Mouse (Mus musculus) embryonic facial prominence, embryonic 13.5 days (tissue): ENCODE measurements around the gene 1300017J02Rik. TPM values are rescaled to one million over a fixed set of nuclear protein-coding genes. Genes with fewer than 3 reads are reported as not detected.

Experiments
- ATAC-seq: fragments of 200-750 bp; cut with Nextera tagmentation; 2 replicates; pipeline ENCODE4 v1.8.0; 2017; ENCODE audit warnings: low read depth; ENCODE audit not compliant: insufficient number of reproducible peaks, insufficient read depth, low FRiP score, low TSS enrichment
- H3K27ac ChIP-seq: fragments of 300-500 bp; sonication (generic); 2 replicates; pipeline ENCODE4 v1.5.1; 2015; ENCODE audit warnings: moderate library complexity, mild to moderate bottlenecking, inconsistent platforms
- H3K27me3 ChIP-seq: fragments of 300-500 bp; sonication (generic); 2 replicates; pipeline ENCODE4 v1.6.1; 2015; ENCODE audit warnings: mild to moderate bottlenecking, inconsistent platforms
- H3K36me3 ChIP-seq: fragments of 300-500 bp; sonication (generic); 2 replicates; pipeline ENCODE4 v1.6.1; 2015; ENCODE audit warnings: mild to moderate bottlenecking, inconsistent platforms
- H3K4me1 ChIP-seq: fragments of 300-500 bp; sonication (generic); 2 replicates; pipeline ENCODE4 v1.6.1; 2015; ENCODE audit warnings: inconsistent platforms
- H3K4me2 ChIP-seq: fragments of 300-500 bp; sonication (generic); 2 replicates; pipeline ENCODE4 v1.6.1; 2015; ENCODE audit warnings: moderate library complexity, mild to moderate bottlenecking, inconsistent platforms
- H3K4me3 ChIP-seq: fragments of 300-500 bp; sonication (generic); 2 replicates; pipeline ENCODE4 v1.5.1; 2015; ENCODE audit warnings: mild to moderate bottlenecking, inconsistent platforms
- H3K9ac ChIP-seq: fragments of 300-500 bp; sonication (generic); 2 replicates; pipeline ENCODE4 v1.6.1; 2015; ENCODE audit warnings: mild to moderate bottlenecking, inconsistent platforms
- H3K9me3 ChIP-seq: fragments of 300-500 bp; sonication (generic); 2 replicates; pipeline ENCODE4 v1.6.1; 2016; ENCODE audit warnings: inconsistent platforms
- WGBS: fragments of 180-500 bp; shearing (Covaris S2); methylation state at CpG from one replicate; pipeline ENCODE4 v1.1.7; 2015; ENCODE audit warnings: mixed read lengths; 5-methylcytosine and 5-hydroxymethylcytosine counted together
- polyA plus RNA-seq: library from polyadenylated mRNA; unstranded; fragments of >200 nt; fragmentation: Nextera tagmentation; extraction: Ambion mirVana; gene quantifications from 2 replicates; pipeline ENCODE4 v1.2.1, GENCODE M21; 2015

Gene 1300017J02Rik
- polyA plus RNA-seq, 1 experiment from 2014 or later: 3.0 TPM

DNA sequence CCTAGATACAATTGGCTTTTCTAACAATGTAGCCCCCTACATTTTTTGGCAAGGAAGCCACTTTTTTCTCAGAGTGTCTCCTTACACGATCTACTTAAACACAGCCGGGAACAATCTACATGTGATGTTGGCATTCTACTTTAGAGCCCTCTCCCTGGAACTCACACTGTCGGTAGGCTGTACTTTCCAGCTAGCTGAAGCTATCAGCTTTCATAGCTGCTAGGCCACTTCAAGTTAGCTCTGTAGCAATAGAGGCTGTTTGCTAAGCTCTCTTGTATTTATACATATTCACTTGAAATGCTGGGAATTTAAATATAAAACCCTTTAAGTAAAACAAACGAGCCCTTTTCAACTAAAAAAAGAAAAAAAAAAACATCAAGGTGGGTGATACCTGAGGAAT lies 2.6 kb downstream of the 1300017J02Rik start:
- 70% methylated on average over 4 of the region's 4 CpGs for WGBS
- Histone ChIP-seq H3K4me3 (no peak overlapping the region), H3K27ac (no peak overlapping the region), H3K9ac (no peak overlapping the region), H3K9me3 (no peaks in the 10 kb centered on the region), H3K36me3 (no peaks in the 10 kb centered on the region), H3K4me2 (no peak overlapping the region), H3K27me3 (no peaks in the 10 kb centered on the region), H3K4me1 (peaks cover 18% of the 10 kb centered on the region)
- no peak for ATAC-seq

DNA sequence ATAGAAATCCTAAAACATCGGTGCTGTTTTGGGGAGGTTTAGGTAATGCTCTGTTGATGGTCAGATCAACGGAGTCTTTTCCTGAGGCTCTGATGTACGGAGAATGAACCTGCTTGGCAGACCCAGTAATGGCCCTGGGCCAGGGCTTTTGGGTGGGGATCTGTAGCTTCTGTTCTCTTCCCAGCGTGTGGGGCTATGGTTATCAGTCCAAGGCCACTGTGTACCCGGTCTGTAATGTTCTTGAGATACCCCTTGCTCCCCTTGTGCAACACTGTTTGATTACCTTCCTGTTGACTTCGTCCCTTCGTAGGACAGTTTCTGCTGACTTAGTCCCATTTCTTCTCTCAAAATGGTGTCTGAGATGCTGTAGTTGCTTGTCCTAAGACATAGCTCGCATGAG lies 3.8 kb downstream of the 1300017J02Rik start:
- H3K9me3 ChIP-seq: no peaks in the 10 kb centered on the region
- no peaks in the 10 kb centered on the region for H3K27me3 ChIP-seq
- 91% methylated on average over 8 of the region's 8 CpGs for WGBS
- H3K9ac ChIP-seq: no peak overlapping the region
- no peaks in the 10 kb centered on the region for H3K36me3 ChIP-seq
- ATAC-seq: no peak
- peaks cover 9% of the 10 kb centered on the region; the same call in 1 of the 2 replicates for H3K4me1 ChIP-seq
- no peak overlapping the region for H3K4me3 ChIP-seq
- H3K4me2 ChIP-seq: no peak overlapping the region
- H3K27ac ChIP-seq: no peak overlapping the region

DNA sequence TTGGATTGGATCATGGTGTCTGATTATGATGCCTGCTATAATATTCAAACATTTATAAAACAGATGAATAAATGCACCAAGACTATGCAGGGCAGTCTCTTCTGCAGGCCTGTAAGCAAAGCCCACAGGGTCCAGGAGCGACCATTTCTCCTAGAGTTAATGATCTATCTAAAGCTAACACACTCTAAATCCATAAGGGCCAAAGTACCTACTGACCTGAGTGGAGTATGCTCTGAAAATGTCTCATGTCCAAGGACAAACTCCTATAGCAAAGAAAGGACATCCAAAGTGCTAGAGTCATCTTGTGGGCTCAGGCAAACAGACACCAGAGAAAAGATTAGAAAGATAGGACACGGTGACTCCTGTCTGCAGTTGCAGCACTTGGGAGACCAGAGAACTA lies 10.4 kb downstream of the 1300017J02Rik start:
- Histone ChIP-seq H3K9me3 (no peaks in the 10 kb centered on the region), H3K27me3 (no peaks in the 10 kb centered on the region), H3K4me2 (no peak overlapping the region), H3K27ac (no peak overlapping the region), H3K4me1 (no peaks in the 10 kb centered on the region), H3K9ac (no peak overlapping the region), H3K36me3 (no peaks in the 10 kb centered on the region), H3K4me3 (no peak overlapping the region)
- 85% methylated on average over 2 of the region's 2 CpGs for WGBS
- no peak for ATAC-seq

DNA sequence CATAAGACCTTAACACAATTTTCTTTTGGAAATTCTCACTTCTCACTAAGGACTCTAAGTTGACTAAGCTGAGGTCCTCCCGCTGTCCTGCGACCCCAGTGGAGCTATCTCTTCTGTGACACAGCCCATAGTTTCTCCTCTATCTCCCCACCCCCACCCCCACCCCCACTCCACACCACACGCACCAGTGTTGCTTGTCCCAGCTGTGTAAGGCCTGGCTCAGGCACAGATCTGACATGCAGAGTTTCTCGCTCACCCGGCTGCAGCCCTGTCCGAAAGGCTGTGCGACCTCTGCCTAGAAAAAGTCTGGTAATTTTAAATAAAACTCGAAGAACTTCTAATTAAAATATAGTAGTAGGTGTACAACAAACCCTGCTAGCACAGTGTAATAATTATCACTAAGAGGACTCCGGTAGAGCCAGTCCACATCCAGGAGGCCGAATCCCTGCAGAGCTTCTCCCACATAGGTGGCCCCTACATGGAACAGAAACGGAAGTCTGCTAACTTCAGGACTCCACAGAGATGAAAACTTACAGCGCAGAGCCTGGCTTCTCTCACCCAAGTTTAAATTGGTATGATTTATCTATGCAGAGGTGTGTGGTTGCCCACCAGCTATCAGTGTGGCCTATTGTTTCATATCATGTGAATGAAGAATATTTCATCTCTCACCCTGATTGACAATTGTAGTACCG lies 16.2 kb downstream of the 1300017J02Rik start:
- H3K4me2 ChIP-seq: no peak overlapping the region
- H3K27ac ChIP-seq: no peak overlapping the region
- H3K9me3 ChIP-seq: no peaks in the 10 kb centered on the region
- WGBS: 83% methylated on average over 13 of the region's 13 CpGs
- no peak overlapping the region for H3K4me3 ChIP-seq
- ATAC-seq: no peak
- no peak overlapping the region for H3K9ac ChIP-seq
- H3K4me1 ChIP-seq: 0 out of 2 replicates have a peak, but pooled peaks cover 4% of the 10 kb centered on the region
- no peaks in the 10 kb centered on the region for H3K36me3 ChIP-seq
- H3K27me3 ChIP-seq: no peaks in the 10 kb centered on the region

DNA sequence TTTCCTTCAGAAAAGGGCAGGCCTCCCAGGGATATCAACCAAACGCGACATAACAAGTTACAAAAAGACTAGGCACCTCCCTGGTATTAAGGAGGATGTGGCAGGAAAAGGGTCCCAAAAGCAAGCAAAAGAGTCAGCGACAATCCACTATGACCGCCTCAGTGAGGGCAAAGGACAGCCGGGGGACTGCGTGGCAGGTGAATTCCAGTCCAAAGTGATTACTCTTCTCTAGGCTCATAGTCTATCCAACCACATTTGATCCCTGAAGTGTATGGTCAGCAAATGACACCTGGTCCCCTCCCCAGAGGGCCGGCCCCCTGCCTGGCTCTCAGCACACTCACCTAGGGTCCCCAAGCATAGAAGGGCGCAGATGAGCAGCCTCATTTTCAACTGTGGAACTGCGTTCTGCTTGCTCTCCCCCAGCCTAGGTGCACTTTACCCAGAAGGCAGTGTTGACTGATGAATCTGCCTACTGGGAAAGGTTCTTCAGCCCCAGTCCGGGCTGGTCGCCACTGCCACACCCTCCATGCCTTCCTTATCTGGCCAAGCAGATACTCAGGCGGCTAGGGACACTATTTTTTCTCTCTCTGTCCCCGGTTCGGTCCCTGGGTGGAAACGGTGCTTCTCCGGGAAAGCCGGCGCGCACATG lies 16.9 kb downstream of the 1300017J02Rik start:
- H3K36me3 ChIP-seq: no peaks in the 10 kb centered on the region
- H3K4me2 ChIP-seq: no peak overlapping the region
- no peak overlapping the region for H3K27ac ChIP-seq
- no peak for ATAC-seq
- no peak overlapping the region for H3K4me3 ChIP-seq
- H3K4me1 ChIP-seq: 0 out of 2 replicates have a peak, but pooled peaks cover 4% of the 10 kb centered on the region
- no peaks in the 10 kb centered on the region for H3K9me3 ChIP-seq
- WGBS: 89% methylated on average over 19 of the region's 19 CpGs
- H3K9ac ChIP-seq: 0 out of 2 replicates have a peak overlapping the region, but pooled peaks have one; percentile 27
- no peaks in the 10 kb centered on the region for H3K27me3 ChIP-seq

DNA sequence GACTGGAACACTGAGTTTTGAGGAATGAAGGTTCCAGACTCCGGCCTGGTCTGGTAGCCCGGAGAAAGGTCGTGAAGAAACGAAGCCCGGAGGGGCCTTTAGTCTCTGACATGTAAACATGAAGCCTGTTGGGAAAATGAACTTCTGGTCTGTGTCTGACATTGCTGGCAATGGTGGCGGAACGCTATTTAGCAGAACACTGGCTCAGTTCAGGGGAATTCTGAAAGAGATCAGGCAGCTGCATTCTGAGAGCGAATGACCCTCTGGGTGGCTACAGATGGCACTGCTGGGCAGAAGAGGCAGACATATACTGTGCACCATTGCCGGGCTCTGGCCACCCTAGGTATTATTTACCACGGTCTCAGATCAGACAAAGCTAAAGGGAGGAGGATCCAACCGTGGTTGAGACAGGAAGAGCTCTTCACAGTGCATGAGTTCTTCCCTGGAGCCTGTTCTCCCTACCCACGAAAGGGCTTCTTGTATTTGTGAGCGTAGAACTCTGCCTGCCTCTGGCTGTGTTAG lies 17.9 kb downstream of the 1300017J02Rik start:
- H3K27ac ChIP-seq: peak overlapping the region; percentile 28; the same call in 1 of the 2 replicates
- H3K4me1 ChIP-seq: 0 out of 2 replicates have a peak, but pooled peaks cover 4% of the 10 kb centered on the region
- H3K27me3 ChIP-seq: no peaks in the 10 kb centered on the region
- H3K4me2 ChIP-seq: no peak overlapping the region
- H3K36me3 ChIP-seq: no peaks in the 10 kb centered on the region
- H3K9ac ChIP-seq: no peak overlapping the region
- no peak for ATAC-seq
- H3K4me3 ChIP-seq: no peak overlapping the region
- WGBS: 67% methylated on average over 13 of the region's 13 CpGs
- H3K9me3 ChIP-seq: no peaks in the 10 kb centered on the region

DNA sequence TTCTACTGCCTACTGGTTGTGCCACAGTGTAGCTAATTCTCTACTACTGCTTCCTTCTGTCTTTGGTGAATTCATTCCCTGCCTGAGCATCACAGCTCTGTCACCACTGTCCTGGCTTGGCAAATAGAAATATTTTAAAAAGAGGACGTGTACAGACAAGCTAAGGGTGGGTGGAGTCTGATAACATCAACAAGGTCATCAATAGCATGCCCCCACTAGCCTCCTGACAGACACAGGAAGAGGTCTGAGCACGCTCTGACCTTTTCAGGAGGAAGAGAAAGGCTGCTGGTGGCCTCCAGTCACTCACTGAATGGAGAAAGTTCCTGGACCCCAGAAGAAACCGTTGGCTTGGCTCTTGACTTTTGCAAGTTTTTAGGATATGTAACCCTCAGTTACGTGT lies 18.5 kb downstream of the 1300017J02Rik start:
- Histone ChIP-seq H3K27me3 (no peaks in the 10 kb centered on the region), H3K4me2 (no peak overlapping the region), H3K4me1 (0 out of 2 replicates have a peak, but pooled peaks cover 4% of the 10 kb centered on the region), H3K27ac (no peak overlapping the region), H3K9ac (no peak overlapping the region), H3K9me3 (no peaks in the 10 kb centered on the region), H3K36me3 (no peaks in the 10 kb centered on the region), H3K4me3 (no peak overlapping the region)
- no peak for ATAC-seq
- 40% methylated on average over 4 of the region's 4 CpGs for WGBS

DNA sequence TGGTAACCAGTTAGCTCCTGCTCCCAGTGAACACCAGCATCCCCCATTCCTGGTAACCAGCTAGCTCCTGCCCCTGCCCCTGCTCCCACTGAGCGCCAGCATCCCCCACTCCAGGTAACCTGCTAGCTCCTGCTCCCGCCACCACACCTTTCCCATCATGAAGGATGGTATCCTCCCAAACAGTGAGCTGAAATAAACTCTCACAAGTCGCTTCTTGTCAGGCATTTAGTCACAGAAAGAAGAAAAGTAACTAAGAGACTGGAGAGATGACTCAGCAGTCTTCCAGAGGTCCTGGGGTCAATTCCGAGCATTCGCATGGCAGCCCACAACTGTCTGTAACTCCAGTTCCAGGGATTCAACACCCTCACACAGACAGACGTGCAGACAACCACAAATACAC lies 28.0 kb downstream of the 1300017J02Rik start:
- H3K9me3 ChIP-seq: no peaks in the 10 kb centered on the region
- H3K36me3 ChIP-seq: no peaks in the 10 kb centered on the region
- ATAC-seq: no peak
- H3K27me3 ChIP-seq: no peaks in the 10 kb centered on the region
- H3K4me3 ChIP-seq: no peak overlapping the region
- H3K4me1 ChIP-seq: no peaks in the 10 kb centered on the region
- H3K4me2 ChIP-seq: no peak overlapping the region
- 82% methylated on average over 6 of the region's 6 CpGs for WGBS
- no peak overlapping the region for H3K9ac ChIP-seq
- H3K27ac ChIP-seq: no peak overlapping the region

DNA sequence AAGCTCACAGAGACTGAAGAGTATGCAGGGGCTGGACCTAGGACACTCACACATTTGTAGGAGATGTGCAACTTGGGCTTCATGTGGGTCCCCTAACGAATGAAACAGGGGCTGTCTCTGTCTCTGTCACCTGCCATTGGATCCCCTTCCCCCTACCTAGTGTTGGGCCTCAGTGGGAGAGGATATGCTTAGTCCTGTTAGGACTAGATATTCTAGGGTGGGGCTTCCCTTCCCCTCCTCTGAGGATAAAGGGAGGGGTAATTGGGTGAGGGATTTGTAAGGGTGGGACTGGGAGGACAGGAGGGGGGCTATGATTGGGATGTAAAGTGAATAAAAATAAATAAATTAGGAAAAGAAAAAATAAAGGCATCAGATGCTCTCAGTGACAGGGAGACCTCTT lies 29.2 kb downstream of the 1300017J02Rik start:
- ATAC-seq: no peak
- Histone ChIP-seq H3K4me2 (no peak overlapping the region), H3K27me3 (no peaks in the 10 kb centered on the region), H3K9ac (no peak overlapping the region), H3K4me3 (no peak overlapping the region), H3K27ac (no peak overlapping the region), H3K4me1 (no peaks in the 10 kb centered on the region), H3K36me3 (no peaks in the 10 kb centered on the region), H3K9me3 (no peaks in the 10 kb centered on the region)
- 65% methylated on average over 1 of the region's 1 CpGs for WGBS

DNA sequence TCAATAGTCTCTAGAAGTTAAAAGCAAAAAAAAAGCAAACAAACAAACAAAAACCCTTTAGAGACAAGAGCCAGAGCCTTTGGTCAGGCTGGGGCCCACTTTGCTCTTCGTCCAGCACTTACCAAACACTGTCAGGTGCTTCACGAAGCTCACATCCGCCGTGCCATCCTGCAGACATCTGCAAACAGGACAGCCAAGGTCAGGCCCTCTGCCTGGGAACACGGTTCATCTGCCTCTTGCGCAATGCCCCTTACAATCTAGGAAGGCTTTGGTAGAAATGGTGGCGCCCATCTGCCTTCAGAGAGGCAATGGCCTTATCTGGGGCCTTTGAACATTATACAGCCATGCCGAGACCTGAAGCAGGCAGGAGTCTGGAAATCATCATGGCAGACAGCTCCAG lies 30.1 kb downstream of the 1300017J02Rik start:
- no peaks in the 10 kb centered on the region for H3K36me3 ChIP-seq

DNA sequence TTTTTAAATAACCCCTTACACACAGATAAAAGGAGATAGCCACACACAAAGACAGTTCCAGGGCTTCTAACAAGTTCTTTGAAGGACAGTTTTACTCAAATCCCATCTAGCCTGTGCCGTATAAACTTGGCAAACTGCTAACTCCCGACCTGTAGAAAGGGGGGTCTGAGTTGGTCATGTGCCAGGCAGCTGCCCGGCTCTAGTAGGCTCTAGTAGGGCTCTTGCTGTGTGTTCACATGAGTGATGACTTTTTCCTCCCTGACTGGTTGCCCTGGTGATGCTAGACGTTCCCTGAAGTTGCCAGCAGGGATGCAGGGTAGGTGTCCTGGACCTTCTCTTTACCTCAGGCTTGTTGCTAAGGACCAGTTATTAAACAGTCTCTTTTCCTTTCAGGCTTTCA lies 33.8 kb downstream of the 1300017J02Rik start:
- no peaks in the 10 kb centered on the region for H3K4me1 ChIP-seq
- 53% methylated on average over 4 of the region's 4 CpGs for WGBS
- H3K9ac ChIP-seq: no peak overlapping the region
- ATAC-seq: no peak
- no peak overlapping the region for H3K4me2 ChIP-seq
- H3K27ac ChIP-seq: no peak overlapping the region
- H3K27me3 ChIP-seq: no peaks in the 10 kb centered on the region
- no peaks in the 10 kb centered on the region for H3K9me3 ChIP-seq
- H3K36me3 ChIP-seq: no peaks in the 10 kb centered on the region
- H3K4me3 ChIP-seq: no peak overlapping the region

More for the DNA sequence above, 30.1 kb downstream of the 1300017J02Rik start:
- WGBS: 86% methylated on average over 8 of the region's 8 CpGs
- no peak for ATAC-seq
- H3K4me1 ChIP-seq: no peaks in the 10 kb centered on the region
- no peaks in the 10 kb centered on the region for H3K27me3 ChIP-seq
- H3K9me3 ChIP-seq: no peaks in the 10 kb centered on the region
- H3K4me2 ChIP-seq: no peak overlapping the region
- no peak overlapping the region for H3K4me3 ChIP-seq
- no peak overlapping the region for H3K9ac ChIP-seq
- H3K27ac ChIP-seq: no peak overlapping the region

DNA sequence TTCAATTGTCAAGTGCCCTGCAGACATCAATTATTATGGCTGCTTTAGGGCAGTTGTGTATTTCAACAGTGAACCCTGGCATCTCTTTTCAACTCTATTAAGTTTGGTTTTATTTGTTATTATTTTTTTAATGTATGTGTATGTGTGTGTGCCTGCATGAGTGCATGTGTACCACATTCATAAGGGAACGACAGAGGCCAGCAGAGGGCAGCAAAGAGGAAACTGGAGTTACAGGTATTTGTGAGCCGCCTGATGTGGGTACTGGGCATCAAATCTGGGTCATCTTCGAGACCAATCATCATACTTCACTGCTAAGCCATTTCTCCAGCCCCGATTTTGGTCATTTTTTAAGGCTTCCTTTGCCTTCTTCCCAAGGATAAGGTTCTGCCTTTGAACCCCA lies 39.1 kb downstream of the 1300017J02Rik start:
- no peaks in the 10 kb centered on the region for H3K4me1 ChIP-seq
- H3K27ac ChIP-seq: no peak overlapping the region
- H3K9me3 ChIP-seq: no peaks in the 10 kb centered on the region
- no peak overlapping the region for H3K4me2 ChIP-seq
- 87% methylated on average over 4 of the region's 4 CpGs for WGBS
- ATAC-seq: no peak
- H3K4me3 ChIP-seq: no peak overlapping the region
- no peaks in the 10 kb centered on the region for H3K36me3 ChIP-seq
- H3K9ac ChIP-seq: no peak overlapping the region
- no peaks in the 10 kb centered on the region for H3K27me3 ChIP-seq
